Mouse (Mus musculus) olfactory bulb, adult 2 months (tissue): ENCODE results near the gene Kyat1.

Experiments
- CTCF ChIP-seq: fragments of 200-500 bp; IDR thresholded peaks from 2 replicates; pipeline ENCODE4 v1.5.1; 2012; ENCODE audit warnings: low read depth, mild to moderate bottlenecking, low read length, moderate library complexity; ENCODE audit not compliant: insufficient read depth
- POLR2A ChIP-seq: fragments of 200-500 bp; IDR thresholded peaks from 2 replicates; pipeline ENCODE4 v1.6.1; 2012; ENCODE audit warnings: mild to moderate bottlenecking, low read depth, low read length, moderate library complexity; ENCODE audit not compliant: insufficient read depth

- no peak for TF ChIP-seq POLR2A
- no peak for TF ChIP-seq CTCF
Measured at GRCm38 (mm10) chr2:30252521-30252920, 46.9 kb upstream of the Kyat1 start.
